Mouse (Mus musculus) megakaryocyte, embryonic 14.5 days (primary cell): ENCODE measurements around the gene Dnajc9.

ENCODE experiments used
- FLI1 ChIP-seq: IDR thresholded peaks from 2 replicates; pipeline ENCODE4 v1.6.1; 2012; ENCODE audit warnings: low read length, inconsistent platforms, mixed read lengths
- GATA1 ChIP-seq: IDR thresholded peaks from 3 replicates; pipeline ENCODE4 v1.6.1; 2012; ENCODE audit warnings: mixed read lengths, low read length, inconsistent platforms, borderline replicate concordance

DNA sequence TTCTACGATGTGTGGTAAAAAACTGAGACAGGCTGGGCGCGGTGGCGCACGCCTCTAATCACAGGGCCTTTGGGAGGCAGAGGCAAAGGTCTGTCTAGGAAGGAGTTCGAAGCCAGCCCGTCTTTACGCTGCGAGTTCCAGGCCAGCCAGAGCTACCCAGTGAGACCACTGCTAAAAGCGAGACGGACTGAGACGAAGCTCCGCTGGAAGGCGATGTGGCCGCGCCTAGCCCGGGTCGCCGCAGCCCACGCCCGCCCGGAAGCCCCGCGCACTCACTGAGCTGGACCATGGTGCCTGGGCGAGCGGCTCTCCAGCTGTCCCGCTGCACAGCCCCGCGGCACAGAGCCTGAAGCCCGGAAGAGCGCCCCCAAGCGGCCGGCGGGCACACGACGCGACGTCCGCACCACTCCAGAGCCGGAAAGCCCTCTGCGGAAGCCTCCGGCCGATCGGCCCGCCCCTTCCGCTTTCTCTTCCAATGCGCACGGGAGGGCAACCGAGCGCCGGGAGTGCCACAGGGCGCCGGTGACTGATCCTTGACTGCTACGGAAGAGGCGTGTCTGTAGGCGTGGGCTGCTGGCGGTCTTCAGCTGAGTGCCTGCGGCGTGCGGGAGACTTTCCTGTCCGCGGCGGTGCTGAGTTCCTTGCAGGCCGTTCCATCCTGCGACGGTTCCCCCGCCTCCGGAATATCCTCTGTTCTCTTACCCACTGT lies 4.6 kb upstream of the Dnajc9 start, which contains the start of gene Mrps16:
- TF ChIP-seq GATA1 = no peak
- no peak for TF ChIP-seq FLI1
